In the genomic region with DNA sequence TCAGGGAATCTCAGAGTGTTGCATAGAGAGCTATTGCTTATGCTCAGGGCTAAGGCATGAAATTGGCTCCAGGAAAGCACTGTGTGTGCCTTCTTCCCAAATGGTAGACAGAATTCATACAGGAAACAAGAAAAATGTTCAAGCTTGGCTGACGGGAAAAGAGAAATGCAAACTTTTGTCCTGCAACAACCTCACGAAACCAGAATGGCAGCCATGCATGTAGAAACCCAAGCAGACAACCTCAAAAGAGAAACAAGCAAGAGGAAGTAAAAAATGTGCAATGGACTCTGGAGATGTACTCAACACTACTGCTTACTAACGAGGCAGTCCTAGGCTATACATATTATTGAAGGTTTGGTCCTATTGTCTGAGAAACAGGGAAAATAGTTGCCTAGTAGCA, we compare ENCODE assay signal across 19 mouse cellular contexts.
DNase-seq lines count a peak whose midpoint lies in the region; TF ChIP-seq lines count a peak whose summit lies in the region.
"Had no signal": no experiment of that assay in that cellular context is flagged by ENCODE, and none has a peak within 500 bp of the region (broad histone marks: within the 10 kb centered on the region; RNA-seq: fewer than 3 reads in every experiment).

No protein-coding gene starts in this region.

- peak; percentile 87 for TF ChIP-seq EP300 in CH12.LX (IDR thresholded peaks at IDR 0.05; ENCODE audit: low read length)

- peaks cover 2% of the 10 kb centered on the region for H3K9me3 ChIP-seq in CH12.LX (replicated peaks; ENCODE audit: low read length)
- H3K9me3 ChIP-seq: G1E had no signal

- no peak for TF ChIP-seq CTCF in CH12.LX (conservative IDR thresholded peaks at IDR 0.05 in 1 of 2, IDR thresholded peaks at IDR 0.05 in 1 of 2; ENCODE audit: low read depth in 2 of 2, low read length in 2 of 2)

- H3K4me2 ChIP-seq in CH12.LX (ENCODE audit: insufficient read depth, low read depth, poor library complexity, severe bottlenecking), result peak overlapping the region; percentile 37

- in situ Hi-C loops in CH12.LX (cut with MboI; ENCODE audit: low pct_ligation_motif_present, low pct_unique_long_range_greater_than_20kb, low sequenced_read_pairs), result no loop called here

- H3K4me1 ChIP-seq in CH12.LX (ENCODE audit: control insufficient read depth in 1 of 2, insufficient read depth in 2 of 2), result peaks cover 12 to 44% of the 10 kb centered on the region in 2 experiments

- peak; percentile 48 for DNase-seq in heart, adult 11 months
- DNase-seq in heart, postnatal 25 days (ENCODE audit: low spot score), result no peak
- DNase-seq in A20 (ENCODE audit: low read depth, low spot score), result peak; percentile 62
- DNase-seq in CH12.LX (ENCODE audit: extremely low read depth), result peak; percentile 69
- DNase-seq in left cerebral cortex, adult 9 months (ENCODE audit: low spot score in 2 of 2), result no peak
- no peak for DNase-seq in kidney, postnatal 4 days
- DNase-seq: adrenal gland, adult 2 months; adrenal gland, adult 8-10 months; adrenal gland, postnatal 10 days; adrenal gland, postnatal 14 days; adrenal gland, postnatal 25 days; adrenal gland, postnatal 36 days; B cell, adult 2 months; cerebellum, adult 11 months; cerebellum, adult 11-12 months; cerebellum, adult 18-20 months; cerebellum, adult 2 months; cerebellum, adult 8-10 months had no signal

- intact Hi-C loops in heart, postnatal 25 days (cut with DNase I), result no loop called here

- H3K9ac ChIP-seq in CH12.LX (ENCODE audit: insufficient read depth, low read depth), result no peak overlapping the region

- TF ChIP-seq POLR2A in CH12.LX (IDR thresholded peaks at IDR 0.05; ENCODE audit: low read depth, low read length), result no peak

- dilution Hi-C loops in CH12.LX (cut with MboI; ENCODE audit: extremely low pct_ligation_motif_present, extremely low pct_unique_long_range_greater_than_20kb, low sequenced_read_pairs), result no loop called here

- H3K27ac ChIP-seq in CH12.LX (ENCODE audit: insufficient read depth, low read depth), result peak overlapping the region; percentile 37; the same call in 1 of the 2 replicates

- H3K79me2 ChIP-seq in CH12.LX (replicated peaks; ENCODE audit: control insufficient read depth, extremely low read depth, insufficient read depth, poor library complexity, severe bottlenecking), result no peaks in the 10 kb centered on the region

- H3K4me3 ChIP-seq in CH12.LX (replicated peaks in 1 of 3; ENCODE audit: low read depth in 2 of 3, low read length in 2 of 3, poor library complexity in 1 of 3), result no peak overlapping the region

- no peak for TF ChIP-seq RAD21 in CH12.LX (IDR thresholded peaks at IDR 0.05; ENCODE audit: low read depth, low read length)

- no peaks in the 10 kb centered on the region for H3K27me3 ChIP-seq in CH12.LX (replicated peaks)

- no peaks in the 10 kb centered on the region for H3K36me3 ChIP-seq in CH12.LX (replicated peaks in 1 of 2; ENCODE audit: control insufficient read depth in 1 of 2, insufficient read depth in 1 of 2, low read length in 1 of 2)
- H3K36me3 ChIP-seq: G1E had no signal

TF ChIP-seq in CH12.LX, 34 proteins besides CTCF, POLR2A, EP300 and RAD21:
- TF ChIP-seq ZNF384 (IDR thresholded peaks at IDR 0.05; ENCODE audit: low read depth, low read length), result no peak
- TF ChIP-seq TBP (conservative IDR thresholded peaks at IDR 0.05; ENCODE audit: low read depth, low read length), result no peak
- TF ChIP-seq ELF1 (IDR thresholded peaks at IDR 0.05; ENCODE audit: low read depth, low read length), result no peak
- no peak for TF ChIP-seq JUND (conservative IDR thresholded peaks at IDR 0.05; ENCODE audit: low read depth, low read length)
- TF ChIP-seq UBTF (IDR thresholded peaks at IDR 0.05; ENCODE audit: low read depth, low read length), result no peak
- TF ChIP-seq USF1 (IDR thresholded peaks at IDR 0.05; ENCODE audit: low read depth, low read length), result no peak
- TF ChIP-seq SIN3A (IDR thresholded peaks at IDR 0.05; ENCODE audit: low read length), result 0 out of 2 replicates have a peak, but pooled peaks have one; percentile 34
- no peak for TF ChIP-seq PAX5 (IDR thresholded peaks at IDR 0.05; ENCODE audit: low read length)
- no peak for TF ChIP-seq MAZ (IDR thresholded peaks at IDR 0.05; ENCODE audit: low read depth, low read length)
- TF ChIP-seq MAX (IDR thresholded peaks at IDR 0.05; ENCODE audit: low read length), result peak; percentile 71; the same call in 1 of the 2 replicates
- no peak for TF ChIP-seq POLR2AphosphoS2 (IDR thresholded peaks at IDR 0.05; ENCODE audit: low read depth, low read length)
- peak; percentile 28; the same call in 1 of the 2 replicates for TF ChIP-seq BHLHE40 (IDR thresholded peaks at IDR 0.05; ENCODE audit: low read depth, low read length)
- TF ChIP-seq CHD2 (IDR thresholded peaks at IDR 0.05; ENCODE audit: low read length), result 0 out of 2 replicates have a peak, but pooled peaks have one; percentile 31
- TF ChIP-seq GABPA (IDR thresholded peaks at IDR 0.05; ENCODE audit: insufficient replicate concordance, low read depth, low read length), result no peak
- no peak; the same call in 1 of the 2 replicates for TF ChIP-seq MEF2A (IDR thresholded peaks at IDR 0.05; ENCODE audit: borderline replicate concordance, low read depth, low read length)
- peak; percentile 41; the same call in 1 of the 2 replicates for TF ChIP-seq ETS1 (conservative IDR thresholded peaks at IDR 0.05; ENCODE audit: low read depth, low read length)
- no peak for TF ChIP-seq JUN (IDR thresholded peaks at IDR 0.05; ENCODE audit: insufficient read depth, low read depth, low read length)
- TF ChIP-seq IRF4 (IDR thresholded peaks at IDR 0.05; ENCODE audit: low read depth, low read length), result peak; percentile 74
- TF ChIP-seq SMC3 (IDR thresholded peaks at IDR 0.05; ENCODE audit: low read depth, low read length), result no peak; the same call in 1 of the 2 replicates
- no peak for TF ChIP-seq RCOR1 (conservative IDR thresholded peaks at IDR 0.05; ENCODE audit: low read depth, low read length)
- no peak for TF ChIP-seq ZC3H11A (IDR thresholded peaks at IDR 0.05; ENCODE audit: low read depth, low read length)

Comparison
In these comparisons a context has a peak if more than half of its experiments do, and no peak if none do; other contexts are left out.
1. DNase-seq: peak in heart, adult 11 months (single experiment), A20 (single experiment) and CH12.LX (single experiment); none in heart, postnatal 25 days (single experiment), left cerebral cortex, adult 9 months (0 of 2) and kidney, postnatal 4 days (0 of 2).